Mouse (Mus musculus): ENCODE measurements around the gene Lrrc41. TPM values are rescaled to one million over a fixed set of nuclear protein-coding genes. Genes with fewer than 3 reads are reported as not detected.

Gene Lrrc41
- total and polyA plus RNA-seq, 3 experiments, result 44.9 to 109 (median 55.8) TPM

- H3K27me3 ChIP-seq (ENCODE audit: insufficient read depth, low read length), result no peaks in the 10 kb centered on the region
- DNase-seq (ENCODE audit: low spot score) (peak; percentile 45), ATAC-seq (ENCODE audit: extremely low read depth, insufficient number of reproducible peaks, low FRiP score, poor library complexity, severe bottlenecking) (no peak)
- peak overlapping the region; percentile 96 for H3K4me3 ChIP-seq (ENCODE audit: low read depth, low read length)
- H3K9me3 ChIP-seq (replicated peaks), result no peaks in the 10 kb centered on the region
- TF ChIP-seq CTCF (IDR thresholded peaks at IDR 0.05; ENCODE audit: low read depth, low read length), result peak; percentile 25; the same call in 1 of the 2 replicates
- no peak for TF ChIP-seq GATA2 (IDR thresholded peaks at IDR 0.05; ENCODE audit: borderline replicate concordance, low read depth, low read length)
- peaks cover 45% of the 10 kb centered on the region for H3K36me3 ChIP-seq (replicated peaks)
- H3K4me1 ChIP-seq (ENCODE audit: insufficient read depth, low read depth, low read length), result peaks cover 43% of the 10 kb centered on the region
Observed at GRCm38 (mm10) chr4:116075631-116076368, 731 bp downstream of the Lrrc41 start.

GRCm38 (mm10) chr4:116076369-116077231 is 1.5 kb downstream of the Lrrc41 start:
- ATAC-seq (ENCODE audit: extremely low read depth, insufficient number of reproducible peaks, low FRiP score, poor library complexity, severe bottlenecking) (no peak), DNase-seq (ENCODE audit: low spot score) (peak; percentile 27)
- Histone ChIP-seq H3K4me1 (ENCODE audit: insufficient read depth, low read depth, low read length) (peaks cover 44% of the 10 kb centered on the region), H3K27me3 (ENCODE audit: insufficient read depth, low read length) (no peaks in the 10 kb centered on the region), H3K36me3 (replicated peaks) (peaks cover 47% of the 10 kb centered on the region), H3K4me3 (ENCODE audit: low read depth, low read length) (peak overlapping the region; percentile 96), H3K9me3 (replicated peaks) (no peaks in the 10 kb centered on the region)
- no peak for TF ChIP-seq GATA2 (IDR thresholded peaks at IDR 0.05; ENCODE audit: borderline replicate concordance, low read depth, low read length)
- TF ChIP-seq GATA1 (IDR thresholded peaks at IDR 0.05; ENCODE audit: borderline replicate concordance, low read length), result no peak
- no peak for TF ChIP-seq POLR2AphosphoS5 (IDR thresholded peaks at IDR 0.05; ENCODE audit: insufficient replicate concordance, low read depth, low read length)
- no peak for TF ChIP-seq CTCF (IDR thresholded peaks at IDR 0.05; ENCODE audit: low read depth, low read length)
- TF ChIP-seq TAL1 (conservative IDR thresholded peaks at IDR 0.05; ENCODE audit: low read depth, low read length), result no peak

- Histone ChIP-seq H3K9me3 (replicated peaks) (no peaks in the 10 kb centered on the region), H3K36me3 (replicated peaks) (peaks cover 49% of the 10 kb centered on the region), H3K4me3 (ENCODE audit: low read depth, low read length) (peak overlapping the region; percentile 96), H3K4me1 (ENCODE audit: insufficient read depth, low read depth, low read length) (peaks cover 39% of the 10 kb centered on the region), H3K27me3 (ENCODE audit: insufficient read depth, low read length) (no peaks in the 10 kb centered on the region)
- no peak for DNase-seq (ENCODE audit: low spot score)
- TF ChIP-seq GATA2 (IDR thresholded peaks at IDR 0.05; ENCODE audit: borderline replicate concordance, low read depth, low read length) (no peak), CTCF (IDR thresholded peaks at IDR 0.05; ENCODE audit: low read depth, low read length) (no peak), GATA1 (IDR thresholded peaks at IDR 0.05; ENCODE audit: borderline replicate concordance, low read length) (no peak), POLR2AphosphoS5 (IDR thresholded peaks at IDR 0.05; ENCODE audit: insufficient replicate concordance, low read depth, low read length) (no peak), TAL1 (conservative IDR thresholded peaks at IDR 0.05; ENCODE audit: low read depth, low read length) (no peak)
- ATAC-seq (ENCODE audit: extremely low read depth, insufficient number of reproducible peaks, low FRiP score, poor library complexity, severe bottlenecking), result no peak
Observed at GRCm38 (mm10) chr4:116077240-116078095, 2.4 kb downstream of the Lrrc41 start.

GRCm38 (mm10) chr4:116088510-116089249 is 13.6 kb downstream of the Lrrc41 start:
- DNase-seq (ENCODE audit: low spot score) (no peak), ATAC-seq (ENCODE audit: extremely low read depth, insufficient number of reproducible peaks, low FRiP score, poor library complexity, severe bottlenecking) (no peak)
- Histone ChIP-seq H3K27me3 (ENCODE audit: insufficient read depth, low read length) (no peaks in the 10 kb centered on the region), H3K4me3 (ENCODE audit: low read depth, low read length) (no peak overlapping the region), H3K4me1 (ENCODE audit: insufficient read depth, low read depth, low read length) (peaks cover 15% of the 10 kb centered on the region), H3K36me3 (replicated peaks) (peaks cover 91% of the 10 kb centered on the region), H3K9me3 (replicated peaks) (no peaks in the 10 kb centered on the region)
- TF ChIP-seq TAL1 (conservative IDR thresholded peaks at IDR 0.05; ENCODE audit: low read depth, low read length), result no peak
- TF ChIP-seq CTCF (IDR thresholded peaks at IDR 0.05; ENCODE audit: low read depth, low read length), result no peak
- TF ChIP-seq POLR2AphosphoS5 (IDR thresholded peaks at IDR 0.05; ENCODE audit: insufficient replicate concordance, low read depth, low read length), result no peak
- TF ChIP-seq GATA1 (IDR thresholded peaks at IDR 0.05; ENCODE audit: borderline replicate concordance, low read length), result no peak
- TF ChIP-seq GATA2 (IDR thresholded peaks at IDR 0.05; ENCODE audit: borderline replicate concordance, low read depth, low read length), result no peak

GRCm38 (mm10) chr4:116096291-116096690 is 21.2 kb downstream of the Lrrc41 start:
- Histone ChIP-seq H3K4me1 (ENCODE audit: insufficient read depth, low read depth, low read length) (peaks cover 55% of the 10 kb centered on the region), H3K9me3 (replicated peaks) (no peaks in the 10 kb centered on the region), H3K4me3 (ENCODE audit: low read depth, low read length) (no peak overlapping the region), H3K36me3 (replicated peaks) (peaks cover 92% of the 10 kb centered on the region), H3K27me3 (ENCODE audit: insufficient read depth, low read length) (no peaks in the 10 kb centered on the region)
- ATAC-seq (ENCODE audit: extremely low read depth, insufficient number of reproducible peaks, low FRiP score, poor library complexity, severe bottlenecking), result no peak
- TF ChIP-seq GATA1 (IDR thresholded peaks at IDR 0.05; ENCODE audit: borderline replicate concordance, low read length), result no peak
- no peak for TF ChIP-seq GATA2 (IDR thresholded peaks at IDR 0.05; ENCODE audit: borderline replicate concordance, low read depth, low read length)
- peak; percentile 48; the same call in 1 of the 2 replicates for TF ChIP-seq POLR2AphosphoS5 (IDR thresholded peaks at IDR 0.05; ENCODE audit: insufficient replicate concordance, low read depth, low read length)
- no peak for DNase-seq (ENCODE audit: low spot score)
